Mouse (Mus musculus) granulocyte monocyte progenitor cell, adult 5-6 weeks (primary cell): ENCODE data around the gene Cdkl1. TPM values are rescaled to one million over a fixed set of nuclear protein-coding genes. Genes with fewer than 3 reads are reported as not detected.

Source experiments
- total RNA-seq, 2 experiments: library from RNA; stranded (forward) in 1 of 2; stranded (reverse) in 1 of 2; fragments of 200-712, 200-1000 nt in 1 of 2; fragments of >200 nt in 1 of 2; fragmentation: Nextera tagmentation in 1 of 2; gene quantifications; 2 replicates each; pipeline ENCODE4 v1.2.3; 2014 to 2017

Gene Cdkl1
- total RNA-seq, 2 experiments from 2014 or later, result not detected

Other genes starting within 250 kb of the Cdkl1 start
- 7.0 and 12.9 TPM in 2 replicates for gene Vcpkmt, start 208.2 kb downstream of the Cdkl1 start, total RNA-seq (2014; fragmentation: Nextera tagmentation)
- 17.3 and 17.4 TPM in 2 replicates for gene Vcpkmt, start 208.2 kb downstream of the Cdkl1 start, total RNA-seq (2017)
- 44.9 and 46.9 TPM in 2 replicates for gene Sos2, start 109.4 kb downstream of the Cdkl1 start, total RNA-seq (2014; fragmentation: Nextera tagmentation)
- gene Sos2, start 109.4 kb downstream of the Cdkl1 start, total RNA-seq (2017), result 26.1 and 32.1 TPM in 2 replicates
- gene L2hgdh, start 66.4 kb downstream of the Cdkl1 start, total RNA-seq (2014; fragmentation: Nextera tagmentation), result 21.0 and 39.0 TPM in 2 replicates
- 26.4 and 34.6 TPM in 2 replicates for gene L2hgdh, start 66.4 kb downstream of the Cdkl1 start, total RNA-seq (2017)
- 18.9 and 30.4 TPM in 2 replicates for gene Atp5s, start 66.3 kb downstream of the Cdkl1 start, total RNA-seq (2014; fragmentation: Nextera tagmentation)
- gene Atp5s, start 66.3 kb downstream of the Cdkl1 start, total RNA-seq (2017), result 11.2 and 13.6 TPM in 2 replicates
- 0.11 TPM in 1 of 2 replicates, not detected in the other for gene Atl1, start 101.3 kb upstream of the Cdkl1 start, total RNA-seq (2014; fragmentation: Nextera tagmentation)
- 1.4 and 4.5 TPM in 2 replicates for gene Atl1, start 101.3 kb upstream of the Cdkl1 start, total RNA-seq (2017)
- gene Map4k5, start 101.9 kb upstream of the Cdkl1 start, total RNA-seq (2014; fragmentation: Nextera tagmentation), result 14.8 and 18.8 TPM in 2 replicates
- gene Map4k5, start 101.9 kb upstream of the Cdkl1 start, total RNA-seq (2017), result 16.4 and 24.1 TPM in 2 replicates
- gene Sav1, start 195.7 kb upstream of the Cdkl1 start, total RNA-seq (2014; fragmentation: Nextera tagmentation), result 47.7 and 59.2 TPM in 2 replicates
- gene Sav1, start 195.7 kb upstream of the Cdkl1 start, total RNA-seq (2017), result 27.9 and 33.9 TPM in 2 replicates